Mouse (Mus musculus): ENCODE data around the gene Cltrn. TPM values are rescaled to one million over a fixed set of nuclear protein-coding genes. Genes with fewer than 3 reads are reported as not detected.

The Cltrn gene
- total RNA-seq (2023): not detected

DNA sequence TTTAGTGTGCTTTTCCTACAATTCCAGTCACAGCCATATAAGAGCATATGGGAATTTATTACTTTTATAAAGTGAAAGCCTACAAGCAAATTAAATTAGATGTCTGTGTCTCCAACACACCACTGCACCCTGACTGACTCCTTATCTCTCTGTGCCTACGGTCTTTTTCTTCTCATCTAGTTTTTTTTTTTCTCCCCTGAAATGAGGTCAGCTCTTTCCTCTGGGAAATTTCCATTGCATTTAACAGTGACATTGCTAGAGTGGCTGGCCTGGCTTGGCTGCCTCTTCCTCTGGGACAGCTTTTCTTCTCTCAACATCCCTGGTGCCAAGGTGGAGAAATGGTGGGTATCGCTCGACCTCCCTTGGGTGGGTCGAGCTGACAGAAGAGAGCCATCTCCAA is at the start of gene Cltrn:
Gene Cltrn (plus strand): TSS at position 249 of the 400 bp plus-strand sequence.

DNA sequence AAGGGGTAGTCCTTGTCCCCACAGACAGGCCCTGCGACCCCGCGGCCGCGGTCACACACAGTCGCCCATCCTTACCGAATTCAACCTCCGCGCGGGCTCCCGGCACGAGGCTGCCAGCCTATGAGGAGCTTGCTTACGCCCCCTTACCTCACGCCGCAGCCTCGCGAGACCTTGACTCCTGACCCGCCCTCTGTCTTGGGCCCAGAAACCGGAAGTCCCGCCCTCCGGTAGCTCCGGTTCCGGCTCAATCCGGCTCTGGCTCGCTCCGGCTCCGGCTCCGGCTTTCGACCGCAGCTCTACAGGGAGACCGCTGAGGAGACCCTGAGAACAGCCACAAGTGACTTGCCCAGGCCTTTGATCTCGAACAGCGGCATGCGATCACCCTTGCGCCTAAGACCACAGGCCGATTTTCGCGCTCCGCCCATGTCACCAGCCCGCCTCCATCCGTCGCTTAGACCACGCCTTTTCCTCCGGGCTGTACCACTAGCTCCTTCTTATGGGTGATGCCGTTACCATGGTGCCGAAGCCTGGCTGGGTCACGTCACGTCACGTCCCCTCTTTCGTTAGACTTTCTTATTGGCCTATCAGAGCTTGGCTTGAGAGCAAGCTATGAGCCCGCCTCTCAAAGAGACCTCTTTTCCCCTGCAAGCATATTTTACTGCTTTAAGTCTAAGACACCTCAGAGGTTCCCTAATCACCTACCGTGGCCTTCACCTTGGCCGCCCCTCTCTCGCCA is 12.4 kb upstream of the Cltrn start, which contains the start of gene Siah1b:
Gene Siah1b (minus strand): TSS at position 454 of the 736 bp plus-strand sequence.

DNA sequence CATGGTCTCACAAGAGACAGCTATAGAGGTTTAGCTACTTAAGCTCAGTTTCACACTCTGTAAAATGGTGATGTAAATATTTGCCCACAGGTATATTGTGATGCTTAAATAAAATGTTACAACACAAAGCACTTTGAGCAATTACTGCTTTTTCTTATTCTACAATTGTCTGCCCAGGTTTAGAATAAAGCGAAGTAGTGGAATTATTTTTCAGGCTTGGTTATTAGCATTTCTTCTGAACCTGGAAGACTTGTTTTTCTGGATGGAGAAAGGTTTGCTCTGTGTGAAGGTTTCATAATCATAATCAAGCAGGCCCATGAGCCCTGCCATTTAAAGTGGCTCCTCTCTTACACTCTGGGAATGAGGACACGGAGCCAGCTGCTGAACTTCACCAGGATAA is 50.4 kb downstream of the Cltrn start, which contains the start of gene Ace2:
Gene Ace2 (plus strand): TSS at position 301 of the 400 bp plus-strand sequence.

Other genes with a start within 250 kb of the Cltrn start
- gene Ap1s2, start 179.8 kb upstream of the Cltrn start, total RNA-seq (2023): 12.5 TPM
- gene Zrsr2, start 130.2 kb upstream of the Cltrn start, total RNA-seq (2023): 59.9 TPM
- gene Car5b, start 60.8 kb upstream of the Cltrn start, total RNA-seq (2023): 0.15 TPM
- 6.2 TPM for gene Siah1b, start 12.3 kb upstream of the Cltrn start, total RNA-seq (2023)
- gene Ace2, start 50.5 kb downstream of the Cltrn start, total RNA-seq (2023): not detected
- not detected for gene Bmx, start 169.4 kb downstream of the Cltrn start, total RNA-seq (2023)
- gene Pir, start 180.5 kb downstream of the Cltrn start, total RNA-seq (2023): not detected

All from CD4-positive naive resting alpha-beta T cell, adult 57 days (primary cell).